Mouse (Mus musculus) kidney, adult 11 months (tissue): Measurements from ENCODE around the gene Adar.

Experiments
- DNase-seq: peaks from one replicate; pipeline ENCODE4 v3.0.0; 2022

Adar gene

GRCm38 (mm10) chr3:89732091-89732490 lies 17.3 kb downstream of the Adar start:
- DNase-seq = no peak

GRCm38 (mm10) chr3:89738509-89738908 lies 23.7 kb downstream of the Adar start:
- DNase-seq = no peak

- DNase-seq = no peak
Observed at GRCm38 (mm10) chr3:89752307-89752706, 37.5 kb downstream of the Adar start.

GRCm38 (mm10) chr3:89755283-89755682 lies 40.5 kb downstream of the Adar start:
- no peak for DNase-seq

GRCm38 (mm10) chr3:89757851-89758250 lies 43.0 kb downstream of the Adar start:
- no peak for DNase-seq

GRCm38 (mm10) chr3:89759786-89760185 lies 45.0 kb downstream of the Adar start:
- DNase-seq = no peak

GRCm38 (mm10) chr3:89764119-89764724 lies 49.4 kb downstream of the Adar start, which contains the start of gene Chrnb2:
Gene Chrnb2 (minus strand): TSS chr3:89764632.
- DNase-seq = peak; percentile 47

- DNase-seq = no peak
Observed at GRCm38 (mm10) chr3:89769584-89769983, 54.8 kb downstream of the Adar start.

- no peak for DNase-seq
Observed at GRCm38 (mm10) chr3:89770425-89771002, 55.7 kb downstream of the Adar start.

GRCm38 (mm10) chr3:89772588-89772967 lies 57.8 kb downstream of the Adar start:
- DNase-seq = peak; percentile 81

- DNase-seq = peak; percentile 97
Observed at GRCm38 (mm10) chr3:89772968-89773709, 58.3 kb downstream of the Adar start, which contains the start of gene Ube2q1. Gene Ube2q1 (plus strand): TSS chr3:89773616.

- DNase-seq = peak; percentile 43
Observed at GRCm38 (mm10) chr3:89773740-89774211, 59.0 kb downstream of the Adar start.

GRCm38 (mm10) chr3:89774236-89774960 lies 59.6 kb downstream of the Adar start:
- DNase-seq = no peak

- no peak for DNase-seq
Observed at GRCm38 (mm10) chr3:89776001-89776400, 61.2 kb downstream of the Adar start.

GRCm38 (mm10) chr3:89780102-89780501 lies 65.3 kb downstream of the Adar start:
- no peak for DNase-seq

GRCm38 (mm10) chr3:89781640-89782039 lies 66.8 kb downstream of the Adar start:
- DNase-seq = no peak

GRCm38 (mm10) chr3:89784991-89785753 lies 70.3 kb downstream of the Adar start:
- DNase-seq = peak; percentile 88

GRCm38 (mm10) chr3:89786275-89786674 lies 71.5 kb downstream of the Adar start:
- no peak for DNase-seq

GRCm38 (mm10) chr3:89788680-89789352 lies 74.0 kb downstream of the Adar start:
- DNase-seq = no peak

- DNase-seq = no peak
Observed at GRCm38 (mm10) chr3:89794616-89795015, 79.8 kb downstream of the Adar start.

- DNase-seq = no peak
Observed at GRCm38 (mm10) chr3:89795746-89796145, 80.9 kb downstream of the Adar start.

GRCm38 (mm10) chr3:89796358-89796757 lies 81.5 kb downstream of the Adar start:
- DNase-seq = no peak
